Mouse (Mus musculus): ENCODE results near the gene Wdfy3. TPM values are rescaled to one million over a fixed set of nuclear protein-coding genes. Genes with fewer than 3 reads are reported as not detected.
"Not testable (repeated sequence)": the region's sequence is repeated elsewhere in the genome, so short reads cannot be mapped to it uniquely, and the experiment has no call there.

Wdfy3 gene
- polyA plus RNA-seq (2014; fragmentation: Nextera tagmentation; extraction: Ambion mirVana) = 29.2 and 29.6 TPM in 2 replicates

GRCm38 (mm10) chr5:102069767-102070413 lies at the start of gene Wdfy3:
TSS of gene Wdfy3 (minus strand) at chr5:102069921.
- Histone ChIP-seq H3K4me1 (replicated peaks; ENCODE audit: control insufficient read depth, insufficient read depth, low read length) (peaks cover 11% of the 10 kb centered on the region; the same call in 1 of the 2 replicates), H3K36me3 (ENCODE audit: control insufficient read depth, insufficient read depth, low read length) (no peaks in the 10 kb centered on the region), H3K4me2 (ENCODE audit: low read depth, low read length, severe bottlenecking) (peak within 1 kb of the TSS; percentile 75), H3K9me3 (ENCODE audit: control insufficient read depth, low read length) (no peaks in the 10 kb centered on the region), H3K9ac (ENCODE audit: low read length) (peak within 1 kb of the TSS; percentile 99), H3K4me3 (ENCODE audit: low read depth, low read length) (peak within 1 kb of the TSS; percentile 91), H3K27me3 (ENCODE audit: control insufficient read depth, insufficient read depth, low read length) (no peaks in the 10 kb centered on the region), H3K27ac (ENCODE audit: low read depth, low read length) (peak within 1 kb of the TSS; percentile 90)
- ATAC-seq (replicated peaks; ENCODE audit: low FRiP score) (peak; percentile 92), DNase-seq (ENCODE audit: low spot score) (peak; percentile 95)
- 0% methylated on average over 56 of the region's 62 CpGs for WGBS

- Histone ChIP-seq H3K27ac (ENCODE audit: low read depth, low read length) (no peak overlapping the region), H3K36me3 (ENCODE audit: control insufficient read depth, insufficient read depth, low read length) (no peaks in the 10 kb centered on the region), H3K9me3 (ENCODE audit: control insufficient read depth, low read length) (no peaks in the 10 kb centered on the region), H3K9ac (ENCODE audit: low read length) (no peak overlapping the region), H3K4me2 (ENCODE audit: low read depth, low read length, severe bottlenecking) (no peak overlapping the region), H3K4me1 (replicated peaks; ENCODE audit: control insufficient read depth, insufficient read depth, low read length) (no peaks in the 10 kb centered on the region), H3K27me3 (ENCODE audit: control insufficient read depth, insufficient read depth, low read length) (no peaks in the 10 kb centered on the region), H3K4me3 (ENCODE audit: low read depth, low read length) (no peak overlapping the region)
- no peak for DNase-seq (ENCODE audit: low spot score)
- 68% methylated on average over 14 of the region's 14 CpGs for WGBS
- ATAC-seq (replicated peaks; ENCODE audit: low FRiP score) = no peak
Measured at GRCm38 (mm10) chr5:102113009-102113408, 43.3 kb upstream of the Wdfy3 start.

DNA sequence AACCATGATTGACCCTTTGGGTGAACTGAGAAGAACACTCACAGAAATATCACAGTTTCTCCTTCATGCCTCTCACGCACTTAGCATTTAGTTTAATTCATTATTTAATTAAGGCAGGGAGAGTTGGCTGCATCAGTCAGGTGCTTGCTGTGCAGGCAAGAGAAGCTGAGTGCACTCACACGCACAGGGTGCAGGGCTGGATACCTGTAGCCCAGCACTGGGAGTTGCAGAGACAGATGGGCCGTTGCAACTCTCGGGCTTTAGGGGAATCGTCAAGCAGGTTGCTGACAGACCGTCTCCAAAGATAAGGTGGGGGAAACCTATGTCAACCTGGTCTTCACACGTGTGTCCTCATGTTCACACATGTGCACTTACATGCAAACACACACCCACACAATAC lies 42.3 kb upstream of the Wdfy3 start:
- no peaks in the 10 kb centered on the region for H3K4me1 ChIP-seq (replicated peaks; ENCODE audit: control insufficient read depth, insufficient read depth, low read length)
- H3K27me3 ChIP-seq (ENCODE audit: control insufficient read depth, insufficient read depth, low read length) = no peaks in the 10 kb centered on the region
- no peaks in the 10 kb centered on the region for H3K36me3 ChIP-seq (ENCODE audit: control insufficient read depth, insufficient read depth, low read length)
- no peaks in the 10 kb centered on the region for H3K9me3 ChIP-seq (ENCODE audit: control insufficient read depth, low read length)
- DNase-seq (ENCODE audit: low spot score) = no peak
- no peak overlapping the region for H3K4me3 ChIP-seq (ENCODE audit: low read depth, low read length)
- H3K4me2 ChIP-seq (ENCODE audit: low read depth, low read length, severe bottlenecking) = no peak overlapping the region
- WGBS = 82% methylated on average over 7 of the region's 7 CpGs
- H3K27ac ChIP-seq (ENCODE audit: low read depth, low read length) = no peak overlapping the region
- no peak for ATAC-seq (replicated peaks; ENCODE audit: low FRiP score)
- no peak overlapping the region for H3K9ac ChIP-seq (ENCODE audit: low read length)

DNA sequence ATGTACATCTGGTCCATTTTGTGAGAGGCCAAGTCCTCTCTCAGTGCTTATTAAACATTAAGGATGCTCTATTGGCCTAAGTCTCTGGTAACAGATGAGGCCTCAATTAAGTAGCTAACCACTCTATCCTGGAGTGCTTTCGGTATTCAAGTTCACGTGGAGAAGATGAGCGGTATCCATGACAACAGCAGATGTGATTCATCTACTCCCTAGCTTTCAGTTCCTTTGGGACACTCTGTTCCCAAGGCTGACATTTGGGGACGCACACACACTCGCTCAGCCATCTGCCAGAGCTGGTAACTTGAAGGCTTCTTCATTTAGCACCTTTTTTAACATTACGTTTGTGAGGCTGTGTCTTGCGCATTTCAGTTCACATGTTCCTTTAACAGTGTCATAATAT lies 40.3 kb upstream of the Wdfy3 start:
- Histone ChIP-seq H3K27me3 (ENCODE audit: control insufficient read depth, insufficient read depth, low read length) (no peaks in the 10 kb centered on the region), H3K4me1 (replicated peaks; ENCODE audit: control insufficient read depth, insufficient read depth, low read length) (no peaks in the 10 kb centered on the region), H3K4me2 (ENCODE audit: low read depth, low read length, severe bottlenecking) (no peak overlapping the region), H3K27ac (ENCODE audit: low read depth, low read length) (no peak overlapping the region), H3K9me3 (ENCODE audit: control insufficient read depth, low read length) (no peaks in the 10 kb centered on the region), H3K9ac (ENCODE audit: low read length) (no peak overlapping the region), H3K36me3 (ENCODE audit: control insufficient read depth, insufficient read depth, low read length) (no peaks in the 10 kb centered on the region), H3K4me3 (ENCODE audit: low read depth, low read length) (no peak overlapping the region)
- ATAC-seq (replicated peaks; ENCODE audit: low FRiP score) (0 out of 2 replicates have a peak, but pooled peaks have one; percentile 42), DNase-seq (ENCODE audit: low spot score) (no peak)
- 81% methylated on average over 7 of the region's 7 CpGs for WGBS

GRCm38 (mm10) chr5:102105919-102106318 lies 36.2 kb upstream of the Wdfy3 start:
- Histone ChIP-seq H3K9ac (ENCODE audit: low read length) (no peak overlapping the region), H3K4me3 (ENCODE audit: low read depth, low read length) (no peak overlapping the region), H3K36me3 (ENCODE audit: control insufficient read depth, insufficient read depth, low read length) (no peaks in the 10 kb centered on the region), H3K27me3 (ENCODE audit: control insufficient read depth, insufficient read depth, low read length) (no peaks in the 10 kb centered on the region), H3K9me3 (ENCODE audit: control insufficient read depth, low read length) (no peaks in the 10 kb centered on the region), H3K27ac (ENCODE audit: low read depth, low read length) (no peak overlapping the region), H3K4me2 (ENCODE audit: low read depth, low read length, severe bottlenecking) (no peak overlapping the region), H3K4me1 (replicated peaks; ENCODE audit: control insufficient read depth, insufficient read depth, low read length) (no peaks in the 10 kb centered on the region)
- ATAC-seq (replicated peaks; ENCODE audit: low FRiP score) (no peak), DNase-seq (ENCODE audit: low spot score) (no peak)
- 66% methylated on average over 3 of the region's 3 CpGs for WGBS

DNA sequence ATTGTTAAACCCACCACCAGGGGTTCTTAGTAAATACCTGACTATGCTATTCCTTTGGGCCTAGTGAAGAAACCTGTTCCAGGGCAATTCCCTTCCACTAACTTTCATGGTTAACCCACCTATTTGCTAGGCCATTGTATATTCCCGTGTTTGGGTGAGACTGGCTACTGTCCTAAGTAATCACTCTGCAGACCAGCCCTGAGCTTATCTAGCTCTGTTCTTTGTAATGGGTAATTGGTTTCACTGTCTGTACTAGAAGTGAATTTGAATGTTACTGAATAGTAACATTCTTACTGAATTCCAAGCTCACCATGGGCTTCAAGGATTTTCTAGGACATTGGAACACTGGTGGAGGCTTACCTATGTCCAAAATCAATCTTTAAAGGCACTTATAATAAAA lies 32.1 kb upstream of the Wdfy3 start:
- H3K4me2 ChIP-seq (ENCODE audit: low read depth, low read length, severe bottlenecking); H3K4me3 ChIP-seq (ENCODE audit: low read depth, low read length); ATAC-seq (replicated peaks; ENCODE audit: low FRiP score); DNase-seq (ENCODE audit: low spot score); H3K27ac ChIP-seq (ENCODE audit: low read depth, low read length); H3K27me3 ChIP-seq (ENCODE audit: control insufficient read depth, insufficient read depth, low read length); H3K36me3 ChIP-seq (ENCODE audit: control insufficient read depth, insufficient read depth, low read length); H3K9me3 ChIP-seq (ENCODE audit: control insufficient read depth, low read length); H3K4me1 ChIP-seq (replicated peaks; ENCODE audit: control insufficient read depth, insufficient read depth, low read length); H3K9ac ChIP-seq (ENCODE audit: low read length): not testable (repeated sequence)
- WGBS = 88% methylated on average over 1 of the region's 1 CpGs

GRCm38 (mm10) chr5:102100246-102101241 lies 30.8 kb upstream of the Wdfy3 start:
- ATAC-seq (replicated peaks; ENCODE audit: low FRiP score) (no peak), DNase-seq (ENCODE audit: low spot score) (no peak)
- 75% methylated on average over 21 of the region's 21 CpGs for WGBS

DNA sequence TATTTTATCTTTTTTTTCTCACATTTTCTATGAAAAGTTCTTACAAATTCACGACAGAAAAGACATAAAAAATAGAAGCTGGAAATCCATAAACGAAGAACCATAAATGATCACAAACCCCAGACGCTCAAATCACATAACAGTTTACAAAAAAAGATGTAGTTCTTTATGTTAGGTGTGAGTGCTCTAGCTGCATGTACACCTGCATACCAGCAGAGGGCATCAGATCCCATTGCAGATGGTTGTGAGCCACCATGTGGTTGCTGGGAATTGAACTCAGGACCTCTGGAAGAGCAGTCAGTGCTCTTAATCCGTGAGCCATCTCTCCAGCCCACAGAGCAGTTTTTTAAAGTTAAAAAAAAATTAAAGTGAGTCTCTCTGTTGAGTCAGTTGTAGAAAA lies 25.9 kb upstream of the Wdfy3 start:
- H3K4me2 ChIP-seq (ENCODE audit: low read depth, low read length, severe bottlenecking) = no peak overlapping the region
- no peaks in the 10 kb centered on the region for H3K4me1 ChIP-seq (replicated peaks; ENCODE audit: control insufficient read depth, insufficient read depth, low read length)
- no peak for DNase-seq (ENCODE audit: low spot score)
- H3K27me3 ChIP-seq (ENCODE audit: control insufficient read depth, insufficient read depth, low read length) = no peaks in the 10 kb centered on the region
- no peaks in the 10 kb centered on the region for H3K9me3 ChIP-seq (ENCODE audit: control insufficient read depth, low read length)
- ATAC-seq (replicated peaks; ENCODE audit: low FRiP score) = no peak
- no peak overlapping the region for H3K9ac ChIP-seq (ENCODE audit: low read length)
- no peak overlapping the region for H3K27ac ChIP-seq (ENCODE audit: low read depth, low read length)
- H3K36me3 ChIP-seq (ENCODE audit: control insufficient read depth, insufficient read depth, low read length) = no peaks in the 10 kb centered on the region
- H3K4me3 ChIP-seq (ENCODE audit: low read depth, low read length) = no peak overlapping the region
- WGBS = 85% methylated on average over 4 of the region's 4 CpGs

More at GRCm38 (mm10) chr5:102100246-102101241, 30.8 kb upstream of the Wdfy3 start:
- no peaks in the 10 kb centered on the region for H3K27me3 ChIP-seq (ENCODE audit: control insufficient read depth, insufficient read depth, low read length)
- H3K4me2 ChIP-seq (ENCODE audit: low read depth, low read length, severe bottlenecking) = no peak overlapping the region
- H3K9ac ChIP-seq (ENCODE audit: low read length) = no peak overlapping the region
- no peak overlapping the region for H3K4me3 ChIP-seq (ENCODE audit: low read depth, low read length)
- H3K4me1 ChIP-seq (replicated peaks; ENCODE audit: control insufficient read depth, insufficient read depth, low read length) = no peaks in the 10 kb centered on the region
- no peaks in the 10 kb centered on the region for H3K9me3 ChIP-seq (ENCODE audit: control insufficient read depth, low read length)
- H3K36me3 ChIP-seq (ENCODE audit: control insufficient read depth, insufficient read depth, low read length) = no peaks in the 10 kb centered on the region
- H3K27ac ChIP-seq (ENCODE audit: low read depth, low read length) = no peak overlapping the region
